Mouse (Mus musculus) brain, embryonic 14.5 days (tissue): ENCODE data around the gene Josd1.

Experiments
- CTCF ChIP-seq: fragments of 200-500 bp; IDR thresholded peaks from 2 replicates; pipeline ENCODE4 v1.5.1; 2012; ENCODE audit warnings: inconsistent platforms, mild to moderate bottlenecking, moderate library complexity, borderline replicate concordance; ENCODE audit not compliant: insufficient read depth, insufficient read length; ENCODE audit errors: extremely low read depth
- POLR2A ChIP-seq: fragments of 200-500 bp; IDR thresholded peaks from 2 replicates; pipeline ENCODE4 v1.6.1; 2012; ENCODE audit warnings: mild to moderate bottlenecking, inconsistent platforms, borderline replicate concordance; ENCODE audit not compliant: poor library complexity, insufficient read depth, insufficient read length, severe bottlenecking; ENCODE audit errors: extremely low read depth

GRCm38 (mm10) chr15:79648130-79648529 lies 39.6 kb downstream of the Josd1 start:
- TF ChIP-seq CTCF (no peak), POLR2A (no peak)
